Mouse (Mus musculus): Measurements from ENCODE around the gene Ly9. TPM values are rescaled to one million over a fixed set of nuclear protein-coding genes. Genes with fewer than 3 reads are reported as not detected.

The Ly9 gene
- polyA plus RNA-seq, 1 experiment from 2014 or later: 0.07 TPM

DNA sequence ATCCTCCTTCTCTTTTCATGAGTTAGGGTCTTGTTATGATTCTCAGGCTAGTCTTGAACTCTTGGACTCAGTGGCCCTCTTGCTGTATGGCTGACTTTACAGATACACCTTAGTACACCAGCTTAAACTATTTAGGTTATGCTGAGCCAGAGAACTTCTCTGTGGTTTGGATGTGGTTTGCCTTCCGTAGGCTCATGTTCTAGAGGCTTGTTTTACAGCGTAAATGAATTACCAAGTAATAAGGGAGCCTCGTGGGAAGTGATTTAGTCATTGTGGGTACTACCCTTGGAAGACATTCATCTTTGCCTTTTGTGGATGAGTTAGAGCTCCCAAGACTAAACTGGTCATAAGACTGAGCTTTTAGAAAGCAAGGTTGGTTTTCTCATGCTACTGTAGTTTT lies 20.6 kb upstream of the Ly9 start:
- 92% methylated on average over 3 of the region's 3 CpGs for WGBS
- Histone ChIP-seq H3K4me3 (no peak overlapping the region), H3K36me3 (replicated peaks) (no peaks in the 10 kb centered on the region), H3K4me1 (no peaks in the 10 kb centered on the region), H3K27ac (replicated peaks) (no peak overlapping the region), H3K9me3 (no peaks in the 10 kb centered on the region), H3K27me3 (replicated peaks; ENCODE audit: low read depth, poor library complexity, severe bottlenecking) (no peaks in the 10 kb centered on the region)
- no peak for DNase-seq (ENCODE audit: low spot score)

DNA sequence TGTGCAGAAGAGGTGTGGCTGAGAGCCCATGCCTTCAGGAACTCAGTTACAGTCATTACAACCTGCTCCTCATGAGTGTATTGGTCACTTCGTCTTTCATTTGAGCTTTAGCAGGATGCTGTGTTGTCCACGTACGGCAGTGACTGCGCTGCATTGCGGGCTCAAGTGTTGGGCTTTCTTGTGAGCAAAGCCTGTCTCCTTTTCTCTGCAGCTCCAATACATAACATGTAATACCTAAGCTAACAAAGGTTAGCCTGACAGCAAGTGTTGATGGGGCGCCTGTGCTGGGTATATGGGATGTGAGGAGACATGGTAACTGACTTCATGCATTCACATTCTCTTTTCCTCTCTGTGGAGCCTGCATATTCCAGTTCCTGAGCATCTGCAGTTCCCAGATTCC lies 12.9 kb upstream of the Ly9 start:
- no peaks in the 10 kb centered on the region for H3K4me1 ChIP-seq
- no peaks in the 10 kb centered on the region for H3K36me3 ChIP-seq (replicated peaks)
- H3K27ac ChIP-seq (replicated peaks): no peak overlapping the region
- no peak overlapping the region for H3K4me3 ChIP-seq
- 91% methylated on average over 6 of the region's 6 CpGs for WGBS
- H3K27me3 ChIP-seq (replicated peaks; ENCODE audit: low read depth, poor library complexity, severe bottlenecking): no peaks in the 10 kb centered on the region
- DNase-seq (ENCODE audit: low spot score): no peak
- no peaks in the 10 kb centered on the region for H3K9me3 ChIP-seq

DNA sequence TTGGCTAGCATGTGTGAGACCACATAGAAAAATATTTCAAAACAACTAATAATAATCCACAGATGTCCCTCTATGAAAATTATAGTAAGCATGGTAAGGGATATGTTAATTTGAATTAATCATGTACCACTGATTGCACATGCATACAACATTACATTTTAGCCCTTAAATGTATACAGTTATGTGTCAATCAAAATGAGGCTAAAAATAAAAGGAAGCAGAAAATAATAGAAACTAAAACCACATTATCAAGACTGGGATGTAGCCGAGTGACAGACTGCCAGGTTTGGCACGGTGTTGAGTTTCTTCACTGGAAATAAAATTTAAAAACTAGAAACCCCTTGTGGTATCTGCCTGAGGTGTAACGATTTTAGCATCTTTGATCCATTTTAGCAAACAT lies 12.4 kb upstream of the Ly9 start:
- no peaks in the 10 kb centered on the region for H3K36me3 ChIP-seq (replicated peaks)
- H3K27me3 ChIP-seq (replicated peaks; ENCODE audit: low read depth, poor library complexity, severe bottlenecking): no peaks in the 10 kb centered on the region
- H3K4me1 ChIP-seq: no peaks in the 10 kb centered on the region
- WGBS: 85% methylated on average over 3 of the region's 3 CpGs
- no peak for DNase-seq (ENCODE audit: low spot score)
- no peak overlapping the region for H3K27ac ChIP-seq (replicated peaks)
- H3K4me3 ChIP-seq: no peak overlapping the region
- H3K9me3 ChIP-seq: no peaks in the 10 kb centered on the region

DNA sequence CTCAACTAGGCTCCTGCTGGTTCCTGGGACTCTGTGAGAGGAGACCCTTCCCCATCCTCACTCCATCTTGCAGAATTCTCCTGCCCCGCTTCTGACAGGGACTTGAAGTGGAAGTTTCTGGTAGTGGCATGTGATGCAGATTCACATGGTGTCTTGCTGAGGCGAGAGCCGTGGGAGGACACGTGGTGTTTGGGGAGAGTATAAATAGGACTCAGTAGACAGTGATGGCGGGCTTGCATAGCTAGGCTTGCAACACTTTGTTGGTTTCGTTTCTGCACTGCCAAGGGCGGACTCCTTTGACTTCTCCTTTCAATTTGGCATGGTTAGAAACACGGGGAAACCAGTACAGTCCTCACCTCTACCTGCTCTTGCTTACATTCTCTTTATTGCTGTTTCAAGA lies 11.8 kb upstream of the Ly9 start:
- DNase-seq (ENCODE audit: low spot score): no peak
- H3K36me3 ChIP-seq (replicated peaks): no peaks in the 10 kb centered on the region
- no peak overlapping the region for H3K27ac ChIP-seq (replicated peaks)
- H3K9me3 ChIP-seq: no peaks in the 10 kb centered on the region
- H3K4me3 ChIP-seq: no peak overlapping the region
- no peaks in the 10 kb centered on the region for H3K4me1 ChIP-seq
- WGBS: 85% methylated on average over 8 of the region's 8 CpGs
- H3K27me3 ChIP-seq (replicated peaks; ENCODE audit: low read depth, poor library complexity, severe bottlenecking): no peaks in the 10 kb centered on the region

DNA sequence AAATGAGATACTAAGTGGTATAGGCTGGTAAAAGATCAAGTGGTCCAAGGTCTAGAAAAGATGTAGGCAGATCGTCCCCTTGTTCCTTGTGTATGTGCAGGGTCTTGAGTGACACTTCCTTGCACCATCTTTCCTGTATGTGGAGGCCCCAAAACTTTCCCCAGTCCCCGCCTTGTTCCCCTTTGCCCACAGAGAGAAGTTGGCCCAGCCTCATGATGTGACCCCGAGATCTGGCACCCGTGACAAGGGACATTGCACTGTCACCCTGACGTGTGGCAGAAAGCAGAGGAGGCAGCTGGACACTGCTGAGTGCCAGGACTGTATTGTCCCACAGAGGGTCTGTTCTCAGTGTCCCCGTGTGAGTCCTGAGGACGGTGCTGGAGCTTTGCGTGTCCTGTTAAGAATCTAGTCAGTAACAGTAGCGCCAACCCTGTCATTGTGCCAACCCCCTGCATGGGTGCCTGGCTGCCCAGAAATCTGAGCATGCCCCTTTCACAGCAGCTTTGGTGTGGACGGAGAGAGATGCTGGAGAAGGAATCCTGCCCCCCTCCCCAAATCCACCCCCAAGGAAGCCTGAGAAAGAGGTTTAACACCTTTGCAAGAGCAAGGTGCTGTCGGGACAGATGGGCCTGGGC lies 9.8 kb upstream of the Ly9 start:
- Histone ChIP-seq H3K4me1 (no peaks in the 10 kb centered on the region), H3K4me3 (no peak overlapping the region), H3K36me3 (replicated peaks) (no peaks in the 10 kb centered on the region), H3K27ac (replicated peaks) (no peak overlapping the region), H3K9me3 (no peaks in the 10 kb centered on the region), H3K27me3 (replicated peaks; ENCODE audit: low read depth, poor library complexity, severe bottlenecking) (no peaks in the 10 kb centered on the region)
- WGBS: 80% methylated on average over 11 of the region's 11 CpGs
- no peak for DNase-seq (ENCODE audit: low spot score)

DNA sequence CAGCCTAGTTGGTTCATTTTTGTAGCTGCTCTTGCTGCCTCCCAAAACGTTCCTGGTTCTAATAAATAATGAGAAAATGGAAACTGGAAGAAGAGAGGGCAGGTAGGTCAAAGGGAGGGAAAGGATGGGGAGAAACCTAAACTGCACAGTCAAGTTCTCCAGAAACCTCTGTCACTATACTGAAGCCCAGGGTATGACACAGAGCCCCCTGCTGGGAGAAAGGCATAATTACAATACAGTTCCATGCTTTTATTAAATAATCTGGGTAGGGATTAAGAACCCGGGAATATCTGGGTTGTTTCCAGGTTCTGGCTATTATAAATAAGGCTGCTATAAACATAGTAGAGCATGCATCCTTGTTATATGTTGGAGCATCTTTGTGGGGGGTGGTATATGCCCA lies 6.8 kb upstream of the Ly9 start:
- WGBS: 41% methylated on average over 2 of the region's 2 CpGs
- DNase-seq (ENCODE audit: low spot score): no peak
- H3K36me3 ChIP-seq (replicated peaks): no peaks in the 10 kb centered on the region
- H3K4me1 ChIP-seq: no peaks in the 10 kb centered on the region
- H3K27me3 ChIP-seq (replicated peaks; ENCODE audit: low read depth, poor library complexity, severe bottlenecking): no peaks in the 10 kb centered on the region
- no peaks in the 10 kb centered on the region for H3K9me3 ChIP-seq
- H3K27ac ChIP-seq (replicated peaks): no peak overlapping the region
- H3K4me3 ChIP-seq: no peak overlapping the region

DNA sequence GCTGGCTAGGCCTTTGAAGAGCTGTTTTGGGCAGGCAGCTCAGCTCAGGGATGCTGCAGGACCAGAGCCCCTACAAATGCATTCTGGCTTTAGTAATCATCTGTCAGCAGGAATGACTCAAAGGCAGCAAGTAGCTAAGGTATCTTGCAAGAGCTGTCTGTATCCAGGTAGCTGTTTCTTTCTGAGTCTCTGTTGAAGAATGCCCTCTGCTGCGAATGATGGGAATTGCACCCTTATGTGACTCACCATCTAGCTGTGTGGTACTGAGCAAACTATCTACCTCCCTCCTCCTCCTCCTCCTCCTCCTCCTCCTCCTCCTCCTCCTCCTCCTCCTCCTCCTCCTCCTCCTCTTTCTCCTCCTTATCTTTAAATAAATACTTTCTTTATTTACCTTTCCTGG lies 3.6 kb upstream of the Ly9 start:
- Histone ChIP-seq H3K4me3 (no peak overlapping the region), H3K9me3 (no peaks in the 10 kb centered on the region), H3K36me3 (replicated peaks) (no peaks in the 10 kb centered on the region), H3K27me3 (replicated peaks; ENCODE audit: low read depth, poor library complexity, severe bottlenecking) (no peaks in the 10 kb centered on the region), H3K27ac (replicated peaks) (no peak overlapping the region), H3K4me1 (no peaks in the 10 kb centered on the region)
- DNase-seq (ENCODE audit: low spot score): peak; percentile 18
- WGBS: 29% methylated on average over 1 of the region's 1 CpGs

DNA sequence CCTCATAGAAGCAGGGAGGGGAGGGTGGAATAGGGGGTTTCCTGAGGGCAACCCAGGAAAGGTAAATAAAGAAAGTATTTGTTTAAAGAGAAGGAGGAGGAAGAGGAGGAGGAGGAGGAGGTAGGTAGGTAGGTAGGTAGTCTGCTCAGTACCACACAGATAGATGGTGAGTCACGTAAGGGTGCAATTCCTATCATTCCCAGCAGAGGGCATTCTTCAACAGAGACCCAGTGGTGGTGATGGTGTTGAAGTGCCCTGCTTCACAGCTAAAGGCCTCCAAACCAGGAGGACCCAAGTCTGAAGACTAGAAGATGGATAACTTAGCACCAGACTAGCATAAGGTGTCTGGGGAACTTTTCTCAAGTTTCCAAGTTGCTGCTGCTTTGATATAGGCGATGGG lies 2.8 kb upstream of the Ly9 start:
- Histone ChIP-seq H3K27ac (replicated peaks) (no peak overlapping the region), H3K4me1 (no peaks in the 10 kb centered on the region), H3K36me3 (replicated peaks) (no peaks in the 10 kb centered on the region), H3K4me3 (no peak overlapping the region), H3K9me3 (no peaks in the 10 kb centered on the region), H3K27me3 (replicated peaks; ENCODE audit: low read depth, poor library complexity, severe bottlenecking) (no peaks in the 10 kb centered on the region)
- WGBS: 92% methylated on average over 2 of the region's 2 CpGs
- DNase-seq (ENCODE audit: low spot score): no peak

DNA sequence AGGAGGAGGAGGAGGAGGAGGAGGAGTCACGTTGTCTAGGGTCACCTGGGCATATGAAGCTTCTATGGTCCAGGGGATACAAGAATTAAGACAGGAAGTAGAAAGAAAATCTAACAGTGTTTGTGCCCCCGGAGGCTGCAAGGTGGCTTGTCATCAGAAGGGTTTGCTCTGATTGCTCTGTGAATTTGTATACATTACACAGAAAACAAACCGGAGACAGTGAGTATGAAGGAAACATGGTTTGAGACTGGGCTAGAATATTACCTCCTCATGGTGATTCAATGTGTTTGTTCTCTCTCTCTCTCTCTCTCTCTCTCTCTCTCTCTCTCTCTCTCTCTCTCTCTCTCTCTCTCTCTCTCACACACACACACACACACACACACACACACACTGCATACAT lies 554 bp downstream of the Ly9 start:
- no peaks in the 10 kb centered on the region for H3K36me3 ChIP-seq (replicated peaks)
- no peak for DNase-seq (ENCODE audit: low spot score)
- no peaks in the 10 kb centered on the region for H3K9me3 ChIP-seq
- no peaks in the 10 kb centered on the region for H3K27me3 ChIP-seq (replicated peaks; ENCODE audit: low read depth, poor library complexity, severe bottlenecking)
- no peak overlapping the region for H3K4me3 ChIP-seq
- WGBS: 75% methylated on average over 3 of the region's 3 CpGs
- no peak overlapping the region for H3K27ac ChIP-seq (replicated peaks)
- H3K4me1 ChIP-seq: no peaks in the 10 kb centered on the region

DNA sequence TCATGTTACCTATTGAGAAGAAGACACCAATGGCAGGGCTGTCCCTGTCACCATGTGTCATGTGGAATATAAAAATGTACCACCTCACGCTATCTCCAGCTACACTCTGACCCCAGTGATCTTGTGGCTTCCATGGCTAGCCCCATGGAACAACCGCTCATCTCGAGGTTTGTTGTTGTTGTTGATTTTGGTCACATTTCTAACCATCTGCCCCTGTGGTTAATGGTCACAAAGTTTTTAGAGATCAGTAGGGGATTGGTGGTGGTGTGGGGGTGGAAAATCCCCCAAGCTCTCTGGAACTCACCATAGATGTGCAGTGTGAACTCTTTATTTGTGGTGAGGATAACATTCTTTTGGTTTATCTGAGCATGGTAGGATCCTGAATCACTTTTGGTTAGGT lies 2.5 kb downstream of the Ly9 start:
- H3K27me3 ChIP-seq (replicated peaks; ENCODE audit: low read depth, poor library complexity, severe bottlenecking): no peaks in the 10 kb centered on the region
- no peak for DNase-seq (ENCODE audit: low spot score)
- no peaks in the 10 kb centered on the region for H3K36me3 ChIP-seq (replicated peaks)
- H3K4me1 ChIP-seq: no peaks in the 10 kb centered on the region
- 91% methylated on average over 3 of the region's 3 CpGs for WGBS
- H3K9me3 ChIP-seq: no peaks in the 10 kb centered on the region
- H3K27ac ChIP-seq (replicated peaks): no peak overlapping the region
- no peak overlapping the region for H3K4me3 ChIP-seq

DNA sequence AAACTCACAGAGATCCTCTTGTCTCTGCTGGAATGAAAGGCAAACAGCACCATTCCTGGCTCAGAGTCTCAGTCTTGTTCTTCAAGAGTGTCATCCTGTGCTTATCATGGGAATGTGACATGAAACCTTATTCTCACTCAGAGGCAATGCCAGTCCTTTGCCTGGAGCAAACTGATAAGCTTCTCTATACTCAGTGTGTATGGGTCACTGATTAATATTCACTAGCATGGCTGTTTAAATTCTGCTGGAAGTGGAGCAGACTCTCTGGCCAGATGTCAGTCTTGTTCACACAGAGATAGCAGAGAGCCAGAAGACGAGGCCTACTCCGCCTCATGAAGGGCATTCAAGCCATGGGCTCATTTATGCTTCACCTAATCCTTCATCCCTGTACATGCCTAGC lies 22.6 kb downstream of the Ly9 start:
- Histone ChIP-seq H3K27ac (replicated peaks) (no peak overlapping the region), H3K27me3 (replicated peaks; ENCODE audit: low read depth, poor library complexity, severe bottlenecking) (no peaks in the 10 kb centered on the region), H3K4me3 (no peak overlapping the region), H3K36me3 (replicated peaks) (no peaks in the 10 kb centered on the region), H3K4me1 (no peaks in the 10 kb centered on the region), H3K9me3 (no peaks in the 10 kb centered on the region)
- WGBS: 89% methylated on average over 2 of the region's 2 CpGs
- DNase-seq (ENCODE audit: low spot score): no peak

DNA sequence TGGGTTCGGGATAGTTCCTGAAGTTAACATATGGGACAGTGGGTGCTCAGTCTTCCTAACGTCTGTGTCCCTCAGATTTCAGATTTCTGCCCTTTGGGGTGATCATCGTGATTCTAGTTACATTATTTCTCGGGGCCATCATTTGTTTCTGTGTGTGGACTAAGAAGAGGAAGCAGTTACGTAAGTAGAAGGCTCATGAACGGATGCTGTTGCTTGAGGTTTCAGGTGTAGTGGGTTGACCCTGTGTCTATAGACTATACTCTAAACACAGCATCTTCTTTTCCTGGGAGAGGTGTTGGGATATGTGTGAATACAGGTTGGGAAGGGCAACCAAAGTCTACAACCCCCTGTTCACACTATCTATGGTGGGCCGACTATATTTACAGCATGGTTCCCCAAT lies 30.0 kb downstream of the Ly9 start:
- H3K4me1 ChIP-seq: no peaks in the 10 kb centered on the region
- WGBS: 85% methylated on average over 7 of the region's 7 CpGs
- H3K9me3 ChIP-seq: no peaks in the 10 kb centered on the region
- no peak overlapping the region for H3K27ac ChIP-seq (replicated peaks)
- H3K27me3 ChIP-seq (replicated peaks; ENCODE audit: low read depth, poor library complexity, severe bottlenecking): no peaks in the 10 kb centered on the region
- no peaks in the 10 kb centered on the region for H3K36me3 ChIP-seq (replicated peaks)
- no peak overlapping the region for H3K4me3 ChIP-seq
- no peak for DNase-seq (ENCODE audit: low spot score)

DNA sequence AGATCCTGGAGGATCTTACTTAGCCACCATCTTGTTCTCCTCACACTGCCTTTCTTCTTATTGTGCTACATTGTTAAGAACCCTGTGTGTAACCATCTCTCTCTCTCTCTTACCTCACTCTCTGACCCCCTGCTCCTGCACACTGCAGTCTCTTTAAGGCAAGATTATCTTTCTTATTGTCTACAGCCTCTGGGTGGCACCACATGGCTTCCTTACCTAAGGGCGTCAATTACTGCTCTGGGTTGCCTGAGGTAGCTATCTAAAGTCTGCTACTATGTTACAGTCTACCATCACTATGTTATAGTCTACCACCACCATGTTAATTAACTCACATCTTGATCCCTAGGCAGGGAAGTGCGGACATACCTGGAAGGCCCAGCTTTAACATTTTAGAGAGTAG lies 38.8 kb downstream of the Ly9 start:
- Histone ChIP-seq H3K36me3 (replicated peaks) (no peaks in the 10 kb centered on the region), H3K27me3 (replicated peaks; ENCODE audit: low read depth, poor library complexity, severe bottlenecking) (no peaks in the 10 kb centered on the region), H3K4me1 (no peaks in the 10 kb centered on the region), H3K27ac (replicated peaks) (no peak overlapping the region), H3K9me3 (no peaks in the 10 kb centered on the region), H3K4me3 (no peak overlapping the region)
- no peak for DNase-seq (ENCODE audit: low spot score)
- 61% methylated on average over 2 of the region's 2 CpGs for WGBS

DNA sequence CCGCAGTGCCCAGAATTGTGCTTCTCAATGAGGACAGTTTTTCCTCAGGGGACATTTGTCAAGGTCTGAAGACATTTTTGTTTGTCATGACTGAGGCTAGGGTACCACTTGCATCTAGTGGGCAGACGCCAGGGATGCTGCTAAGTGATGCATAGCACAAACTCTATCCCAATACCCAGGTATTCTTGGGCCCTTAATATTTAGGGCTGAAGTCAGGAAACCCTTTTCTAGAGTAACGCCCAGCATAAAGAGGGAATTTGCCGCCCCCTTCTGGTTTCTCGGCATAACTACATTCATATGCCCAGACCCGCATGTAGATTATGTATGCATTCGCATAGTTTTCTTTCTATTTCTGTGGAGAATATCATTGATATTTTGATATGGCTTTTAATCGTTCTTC lies 40.4 kb downstream of the Ly9 start:
- peak; percentile 56 for DNase-seq (ENCODE audit: low spot score)
- Histone ChIP-seq H3K36me3 (replicated peaks) (no peaks in the 10 kb centered on the region), H3K9me3 (no peaks in the 10 kb centered on the region), H3K27me3 (replicated peaks; ENCODE audit: low read depth, poor library complexity, severe bottlenecking) (no peaks in the 10 kb centered on the region), H3K27ac (replicated peaks) (no peak overlapping the region), H3K4me3 (no peak overlapping the region), H3K4me1 (peaks cover 1% of the 10 kb centered on the region; the same call in 1 of the 2 replicates)
- 29% methylated on average over 8 of the region's 8 CpGs for WGBS
